Comparison of ENCODE assay signal across 28 mouse cellular contexts in the genomic region with DNA sequence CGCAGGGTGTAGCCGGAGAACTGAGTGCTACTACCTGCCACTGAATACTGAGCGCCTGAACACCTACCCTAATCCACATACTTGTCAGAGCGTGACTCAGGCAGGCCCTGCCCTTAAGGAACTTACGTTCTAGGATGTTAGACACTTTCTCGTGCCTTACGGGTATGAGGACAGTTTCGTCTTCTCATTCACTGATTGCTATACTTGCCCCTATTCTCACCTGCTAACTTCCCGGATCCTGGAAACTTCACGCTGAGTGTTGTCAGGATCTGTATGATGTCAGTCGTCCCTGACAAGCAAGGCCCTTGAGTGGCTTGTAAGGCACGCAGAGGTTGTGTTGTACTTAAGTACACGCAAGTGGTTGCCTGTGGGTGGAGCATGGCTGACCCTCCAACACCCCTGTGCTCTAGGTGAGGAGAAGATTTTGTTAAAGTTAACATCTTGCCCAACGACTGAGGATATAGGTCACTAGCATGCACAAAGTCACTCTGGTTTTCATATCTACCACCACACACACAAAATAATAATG. TPM values are rescaled to one million over a fixed set of nuclear protein-coding genes. Genes with fewer than 3 reads are reported as not detected.
A peak's percentile ranks its signal among the peaks of the same experiment; 100 is the strongest.
DNase-seq lines count a peak whose midpoint lies in the region; ATAC-seq and TF ChIP-seq lines count a peak whose summit lies in the region.
"Had no signal": no experiment of that assay in that cellular context is flagged by ENCODE, and none has a peak within 500 bp of the region (broad histone marks: within the 10 kb centered on the region; RNA-seq: fewer than 3 reads in every experiment).

No protein-coding gene starts in this region.

- no peaks in the 10 kb centered on the region for H3K36me3 ChIP-seq in heart, embryonic 11.5 days (ENCODE audit: control insufficient read depth, insufficient read depth, low read length)
- H3K36me3 ChIP-seq in heart, embryonic 10.5 days, result no peaks in the 10 kb centered on the region
- no peaks in the 10 kb centered on the region for H3K36me3 ChIP-seq in lung, postnatal 0 days (ENCODE audit: insufficient read depth, low read length)
- peaks cover 3% of the 10 kb centered on the region; the same call in 1 of the 2 replicates for H3K36me3 ChIP-seq in kidney, embryonic 15.5 days
- H3K36me3 ChIP-seq: embryonic facial prominence, embryonic 12.5 days; forebrain, embryonic 15.5 days; hindbrain, embryonic 12.5 days; midbrain, embryonic 12.5 days; neural tube, embryonic 13.5 days had no signal

- no peak for DNase-seq in heart, embryonic 10.5 days (ENCODE audit: low spot score)
- DNase-seq in lung, postnatal 0 days (ENCODE audit: low spot score), result peak; percentile 25
- DNase-seq in lung, postnatal 10 days, result no peak
- DNase-seq in brain, adult 2 months (ENCODE audit: low read depth, low spot score), result peak; percentile 4
- DNase-seq in ovary, postnatal 36 days (ENCODE audit: low spot score), result no peak
- DNase-seq: adrenal gland, postnatal 10 days; B cell, adult 2 months; embryo, embryonic 11 days; gastrocnemius, postnatal 25 days; heart, postnatal 10 days; kidney, adult 9 months; kidney, postnatal 14 days; layer of hippocampus, adult 9-11 months; liver; lung, adult 2 months; thymus, postnatal 14 days had no signal

- H3K4me1 ChIP-seq in heart, embryonic 11.5 days (ENCODE audit: control insufficient read depth, insufficient read depth, low read length), result peaks cover 32% of the 10 kb centered on the region
- H3K4me1 ChIP-seq in heart, embryonic 10.5 days, result peaks cover 44% of the 10 kb centered on the region
- no peaks in the 10 kb centered on the region; the same call in 1 of the 2 replicates for H3K4me1 ChIP-seq in lung, postnatal 0 days (ENCODE audit: insufficient read depth, low read depth, low read length)
- H3K4me1 ChIP-seq in kidney, embryonic 15.5 days, result peaks cover 56% of the 10 kb centered on the region

- H3K4me3 ChIP-seq in heart, embryonic 11.5 days (ENCODE audit: low read depth, low read length), result no peak overlapping the region
- H3K4me3 ChIP-seq in heart, embryonic 10.5 days, result no peak overlapping the region
- H3K4me3 ChIP-seq in lung, postnatal 0 days (ENCODE audit: low read depth, low read length), result no peak overlapping the region
- H3K4me3 ChIP-seq in kidney, embryonic 15.5 days (replicated peaks), result no peak overlapping the region
- H3K4me3 ChIP-seq: embryonic facial prominence, embryonic 12.5 days; forebrain, embryonic 10.5 days; forebrain, embryonic 15.5 days; hindbrain, embryonic 12.5 days; megakaryocyte, embryonic 14.5 days; midbrain, embryonic 12.5 days; myocyte; neural tube, embryonic 13.5 days had no signal

- ATAC-seq in heart, embryonic 11.5 days (replicated peaks; ENCODE audit: insufficient number of reproducible peaks, low FRiP score, low TSS enrichment), result no peak; the same call in 1 of the 2 replicates
- peak; percentile 58 for ATAC-seq in lung, postnatal 0 days
- ATAC-seq in kidney, embryonic 15.5 days (replicated peaks; ENCODE audit: low FRiP score), result no peak
- ATAC-seq: forebrain, embryonic 15.5 days; intestine, postnatal 0 days had no signal

- no peak overlapping the region for H3K27ac ChIP-seq in heart, embryonic 11.5 days (ENCODE audit: low read depth, low read length)
- H3K27ac ChIP-seq in heart, embryonic 10.5 days, result no peak overlapping the region
- no peak overlapping the region for H3K27ac ChIP-seq in lung, postnatal 0 days (ENCODE audit: low read length)
- no peak overlapping the region for H3K27ac ChIP-seq in kidney, embryonic 15.5 days
- H3K27ac ChIP-seq: embryonic facial prominence, embryonic 12.5 days; forebrain, embryonic 10.5 days; forebrain, embryonic 15.5 days; hindbrain, embryonic 12.5 days; liver, embryonic 14.5 days; midbrain, embryonic 12.5 days; neural tube, embryonic 13.5 days had no signal

- no peaks in the 10 kb centered on the region for H3K9me3 ChIP-seq in heart, embryonic 11.5 days (replicated peaks; ENCODE audit: control insufficient read depth, low read length)
- no peaks in the 10 kb centered on the region for H3K9me3 ChIP-seq in heart, embryonic 10.5 days
- H3K9me3 ChIP-seq in lung, postnatal 0 days (ENCODE audit: low read length), result no peaks in the 10 kb centered on the region
- no peaks in the 10 kb centered on the region for H3K9me3 ChIP-seq in kidney, embryonic 15.5 days (replicated peaks)
- H3K9me3 ChIP-seq: embryonic facial prominence, embryonic 12.5 days; forebrain, embryonic 10.5 days; forebrain, embryonic 15.5 days; hindbrain, embryonic 12.5 days; megakaryocyte, embryonic 14.5 days; midbrain, embryonic 12.5 days; neural tube, embryonic 13.5 days had no signal

- H3K27me3 ChIP-seq in heart, embryonic 11.5 days (ENCODE audit: control insufficient read depth, insufficient read depth, low read length), result no peaks in the 10 kb centered on the region
- H3K27me3 ChIP-seq in heart, embryonic 10.5 days (ENCODE audit: insufficient read depth, poor library complexity, severe bottlenecking), result no peaks in the 10 kb centered on the region
- no peaks in the 10 kb centered on the region for H3K27me3 ChIP-seq in lung, postnatal 0 days (replicated peaks; ENCODE audit: insufficient read depth, low read length)
- no peaks in the 10 kb centered on the region for H3K27me3 ChIP-seq in kidney, embryonic 15.5 days
- H3K27me3 ChIP-seq: embryonic facial prominence, embryonic 12.5 days; forebrain, embryonic 15.5 days; hindbrain, embryonic 12.5 days; megakaryocyte, embryonic 14.5 days; midbrain, embryonic 12.5 days; neural tube, embryonic 13.5 days had no signal

- H3K9ac ChIP-seq in heart, embryonic 11.5 days (ENCODE audit: low read depth, low read length), result no peak overlapping the region
- no peak overlapping the region for H3K9ac ChIP-seq in lung, postnatal 0 days (replicated peaks; ENCODE audit: low read depth)
- H3K9ac ChIP-seq in kidney, embryonic 15.5 days, result no peak overlapping the region
- H3K9ac ChIP-seq: embryonic facial prominence, embryonic 12.5 days; forebrain, embryonic 15.5 days; hindbrain, embryonic 12.5 days; liver, embryonic 14.5 days; midbrain, embryonic 12.5 days; neural tube, embryonic 13.5 days had no signal

- 56% methylated on average over 14 of the region's 14 CpGs for WGBS in heart, embryonic 11.5 days (ENCODE audit: insufficient replicate concordance)
- WGBS in heart, embryonic 10.5 days, result 59% methylated on average over 14 of the region's 14 CpGs
- WGBS in lung, postnatal 0 days, result 73% methylated on average over 14 of the region's 14 CpGs
- 90% methylated on average over 14 of the region's 14 CpGs for WGBS in kidney, embryonic 15.5 days

- H3K4me2 ChIP-seq in heart, embryonic 11.5 days, result peak overlapping the region; percentile 20; the same call in 1 of the 2 replicates
- no peak overlapping the region for H3K4me2 ChIP-seq in lung, postnatal 0 days (replicated peaks; ENCODE audit: low read depth, low read length)
- no peak overlapping the region for H3K4me2 ChIP-seq in kidney, embryonic 15.5 days
- H3K4me2 ChIP-seq: embryonic facial prominence, embryonic 12.5 days; forebrain, embryonic 15.5 days; hindbrain, embryonic 12.5 days; midbrain, embryonic 12.5 days; neural tube, embryonic 13.5 days had no signal

- no peak for TF ChIP-seq EP300 in lung, postnatal 0 days (IDR thresholded peaks at IDR 0.05)

- TF ChIP-seq CTCF in lung, postnatal 0 days (IDR thresholded peaks at IDR 0.05), result no peak

RNA-seq across cellular contexts. Expression of gene Spred2, which starts 8.9 kb away (rescaled TPM):
- polyA plus RNA-seq in heart, embryonic 11.5 days (2014; fragmentation: Nextera tagmentation; extraction: Ambion mirVana), result 4.4 and 4.7 TPM in 2 replicates
- 4.4 and 6.7 TPM in 2 replicates for polyA plus RNA-seq in heart, embryonic 10.5 days (2016; fragmentation: Nextera tagmentation; extraction: Ambion mirVana)
- polyA plus RNA-seq in lung, postnatal 0 days (2015; fragmentation: Nextera tagmentation; extraction: Ambion mirVana), result 3.9 and 4.9 TPM in 2 replicates
- 9.8 and 11.0 TPM in 2 replicates for polyA plus RNA-seq in kidney, embryonic 15.5 days (2015; fragmentation: Nextera tagmentation; extraction: Ambion mirVana)

Comparison
In these comparisons a context has a peak if more than half of its experiments do, and no peak if none do; other contexts are left out.
1. DNase-seq: peak in lung, postnatal 0 days (single experiment) and brain, adult 2 months (single experiment); none in heart, embryonic 10.5 days (single experiment), lung, postnatal 10 days (single experiment) and ovary, postnatal 36 days (single experiment).